Mouse (Mus musculus): ENCODE results near the gene Vangl1.
"Not testable (repeated sequence)": the region's sequence is repeated elsewhere in the genome, so short reads cannot be mapped to it uniquely, and the experiment has no call there.

Vangl1 gene

GRCm38 (mm10) chr3:102203781-102204721 lies at the start of gene Vangl1:
Vangl1 (minus strand) TSS chr3:102204693.
- DNase-seq (ENCODE audit: low spot score in 2 of 2) = no peak

- no peak for DNase-seq (ENCODE audit: low spot score in 2 of 2)
Measured at GRCm38 (mm10) chr3:102253554-102253953, 49.1 kb upstream of the Vangl1 start.

DNA sequence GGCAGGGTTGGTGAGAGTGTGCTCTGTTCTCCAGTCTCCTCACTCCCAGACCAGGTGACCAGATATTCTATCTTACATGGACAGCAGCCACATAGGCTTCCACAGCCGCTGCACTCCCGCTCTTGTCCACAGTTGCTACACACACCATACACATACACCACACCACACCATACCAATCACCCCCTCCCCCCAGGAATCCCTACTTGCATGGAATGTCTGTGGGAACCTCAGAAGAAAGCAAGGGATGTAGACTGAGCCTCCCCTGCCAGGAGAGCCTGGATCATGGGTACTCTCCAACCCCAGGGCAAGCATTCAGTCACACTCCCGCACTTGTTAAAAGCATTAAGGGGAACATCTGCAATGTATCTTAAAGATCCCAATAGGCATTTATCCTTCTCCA lies 48.4 kb upstream of the Vangl1 start:
- no peak for DNase-seq (ENCODE audit: low spot score in 2 of 2)

- no peak for DNase-seq (ENCODE audit: low spot score in 2 of 2)
Measured at GRCm38 (mm10) chr3:102250873-102251272, 46.4 kb upstream of the Vangl1 start.

DNA sequence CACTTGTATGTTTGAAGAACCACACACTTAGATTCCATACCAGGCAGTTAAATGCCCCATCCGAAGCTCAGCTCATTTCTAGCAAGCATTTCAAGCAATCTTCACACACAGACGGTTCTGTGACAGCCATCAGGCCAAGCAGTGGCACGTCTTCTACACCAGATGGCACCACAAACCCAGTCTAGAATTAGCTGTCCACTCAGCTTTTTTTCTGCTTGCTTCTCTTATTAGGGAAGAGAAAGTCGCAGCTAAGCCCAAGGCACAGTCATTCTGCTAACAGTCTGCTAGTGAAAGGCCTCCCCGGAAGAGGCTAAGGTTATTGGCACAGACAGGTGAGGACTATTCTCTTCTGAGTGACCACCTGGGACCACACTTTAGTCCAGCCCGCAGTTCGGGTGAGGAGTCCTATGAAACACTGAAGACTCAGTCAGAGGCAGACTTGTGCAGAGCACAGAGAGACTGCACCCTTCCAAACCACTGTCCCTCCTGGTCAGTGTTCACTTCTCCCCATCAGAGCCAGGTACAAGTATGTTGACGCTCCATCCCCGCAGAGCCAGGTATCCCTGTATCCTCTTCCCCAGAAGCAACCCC lies 45.0 kb upstream of the Vangl1 start:
- no peak for DNase-seq (ENCODE audit: low spot score in 2 of 2)

GRCm38 (mm10) chr3:102244601-102245000 lies 40.1 kb upstream of the Vangl1 start:
- no peak for DNase-seq (ENCODE audit: low spot score in 2 of 2)

DNA sequence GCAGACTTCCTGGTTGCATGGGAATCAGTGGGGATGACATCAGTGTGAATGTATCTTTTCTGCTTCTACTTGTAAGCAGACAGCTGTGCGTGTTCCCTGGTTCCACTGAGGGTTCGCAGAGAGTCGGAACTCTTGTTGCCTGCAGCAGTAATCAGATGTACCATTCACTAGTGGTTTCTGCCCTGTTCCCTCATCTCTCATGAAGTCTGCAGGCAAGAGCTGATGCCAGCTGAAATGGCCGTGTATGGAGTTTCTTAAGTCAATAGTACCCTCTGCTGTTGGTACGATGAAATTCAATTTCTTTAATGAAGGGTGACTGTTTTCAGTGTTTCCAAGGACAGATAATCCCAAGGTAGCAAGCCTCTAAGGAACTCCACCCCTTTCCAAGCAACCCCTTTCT lies 38.4 kb upstream of the Vangl1 start:
- no peak for DNase-seq (ENCODE audit: low spot score in 2 of 2)

DNA sequence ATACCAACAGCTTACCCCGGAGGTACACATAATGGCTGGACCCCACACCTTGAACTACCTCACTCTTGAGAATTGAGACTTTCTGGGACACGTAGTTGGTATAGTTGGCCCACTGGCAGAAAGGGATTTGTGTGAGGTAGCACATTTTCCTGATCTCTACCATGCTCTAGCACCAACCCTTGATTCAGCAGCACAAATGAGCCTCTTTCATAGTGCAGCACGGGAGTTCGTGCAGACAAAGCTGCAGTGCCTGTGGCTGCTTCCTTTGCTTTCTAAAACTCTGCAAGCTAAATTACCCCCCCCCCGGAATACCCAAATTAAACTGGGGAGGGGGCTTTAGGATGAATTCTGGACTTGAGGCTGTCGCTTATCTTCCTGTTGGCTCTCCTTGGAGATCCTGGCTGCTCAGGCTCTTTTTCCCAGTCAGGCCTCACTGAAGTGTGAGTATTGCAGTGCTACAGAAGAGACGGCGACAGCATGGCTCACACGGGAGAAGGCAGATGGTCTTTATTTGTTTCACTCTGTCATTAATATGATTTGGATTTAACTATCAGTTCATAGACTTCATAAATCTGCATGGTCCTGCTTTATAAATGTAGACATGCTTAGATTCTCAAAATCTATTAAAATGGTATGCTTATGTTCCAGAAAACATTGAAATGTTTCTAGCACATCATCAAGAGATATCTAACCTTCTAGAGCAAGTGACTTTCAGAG lies 27.1 kb upstream of the Vangl1 start:
- DNase-seq (ENCODE audit: low spot score in 2 of 2) = no peak

GRCm38 (mm10) chr3:102222756-102223155 lies 18.3 kb upstream of the Vangl1 start:
- DNase-seq (ENCODE audit: low spot score in 2 of 2) = no peak

GRCm38 (mm10) chr3:102218301-102218700 lies 13.8 kb upstream of the Vangl1 start:
- no peak for DNase-seq (ENCODE audit: low spot score in 2 of 2)

- DNase-seq (ENCODE audit: low spot score in 2 of 2) = no peak
Measured at GRCm38 (mm10) chr3:102214736-102215135, 10.2 kb upstream of the Vangl1 start.

- no peak for DNase-seq (ENCODE audit: low spot score in 2 of 2)
Measured at GRCm38 (mm10) chr3:102214299-102214698, 9.8 kb upstream of the Vangl1 start.

GRCm38 (mm10) chr3:102212896-102213295 lies 8.4 kb upstream of the Vangl1 start:
- no peak for DNase-seq (ENCODE audit: low spot score in 2 of 2)

GRCm38 (mm10) chr3:102212336-102212735 lies 7.8 kb upstream of the Vangl1 start:
- DNase-seq (ENCODE audit: low spot score in 2 of 2) = no peak

GRCm38 (mm10) chr3:102211340-102211739 lies 6.8 kb upstream of the Vangl1 start:
- DNase-seq (ENCODE audit: low spot score in 2 of 2) = no peak

DNA sequence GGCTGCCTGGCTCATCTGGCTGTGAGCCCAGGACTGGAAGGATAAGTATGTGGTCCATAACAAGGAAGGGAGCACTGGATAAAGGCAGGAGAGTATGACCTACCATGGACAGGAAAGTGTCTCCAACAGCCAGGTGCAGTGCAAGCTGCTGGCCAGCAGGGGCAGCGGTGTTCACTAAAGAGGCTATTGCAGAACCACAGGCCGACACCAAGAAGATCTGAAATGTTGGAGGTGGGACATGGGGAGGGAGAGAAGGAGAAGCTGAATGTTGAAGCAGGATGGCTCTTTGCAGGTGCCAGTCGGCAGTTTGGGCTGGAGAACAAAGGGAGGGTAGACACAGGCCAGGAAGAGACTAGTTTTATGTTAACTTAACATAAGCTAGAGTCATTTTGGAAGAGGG lies 6.3 kb upstream of the Vangl1 start:
- DNase-seq (ENCODE audit: low spot score in 2 of 2) = no peak

DNA sequence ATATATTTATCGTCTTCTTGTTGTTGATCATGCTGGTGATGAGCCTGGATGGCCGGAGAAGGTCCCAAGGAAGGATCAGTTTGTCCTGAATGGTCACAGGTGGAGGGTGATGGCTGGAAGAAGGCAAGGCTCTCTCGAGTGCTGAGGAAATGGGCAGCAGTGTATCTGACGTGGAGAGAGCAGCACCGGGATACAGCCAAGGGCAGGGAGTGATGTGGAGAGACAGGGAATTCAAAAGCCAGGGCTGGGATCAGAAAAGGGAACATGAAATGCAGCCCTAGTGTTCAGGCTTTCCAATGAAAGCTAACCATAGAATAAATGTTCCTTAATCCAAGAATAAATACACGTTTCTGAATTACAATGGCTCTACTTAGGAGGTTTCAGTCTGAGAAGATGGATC lies 4.4 kb upstream of the Vangl1 start:
- no peak for DNase-seq (ENCODE audit: low spot score in 2 of 2)

DNA sequence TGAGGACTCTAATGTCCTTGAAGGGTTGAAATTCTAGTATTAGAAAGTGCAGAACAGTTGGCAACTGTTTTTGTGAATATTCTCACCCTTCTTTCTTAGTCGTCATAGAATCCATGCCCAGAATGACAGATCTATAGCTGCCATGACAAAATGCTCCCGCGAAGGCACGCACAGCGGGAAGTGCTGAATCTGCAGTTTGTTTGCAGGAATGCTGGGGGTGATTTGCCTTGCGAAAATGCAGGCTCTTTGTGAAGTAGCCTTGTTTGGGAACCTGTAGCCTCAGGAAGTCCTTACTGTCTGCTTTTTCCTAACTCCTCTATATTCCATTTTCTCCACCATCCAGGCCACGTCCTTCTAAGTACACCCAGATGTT lies 951 bp upstream of the Vangl1 start:
- no peak for DNase-seq (ENCODE audit: low spot score in 2 of 2)

DNA sequence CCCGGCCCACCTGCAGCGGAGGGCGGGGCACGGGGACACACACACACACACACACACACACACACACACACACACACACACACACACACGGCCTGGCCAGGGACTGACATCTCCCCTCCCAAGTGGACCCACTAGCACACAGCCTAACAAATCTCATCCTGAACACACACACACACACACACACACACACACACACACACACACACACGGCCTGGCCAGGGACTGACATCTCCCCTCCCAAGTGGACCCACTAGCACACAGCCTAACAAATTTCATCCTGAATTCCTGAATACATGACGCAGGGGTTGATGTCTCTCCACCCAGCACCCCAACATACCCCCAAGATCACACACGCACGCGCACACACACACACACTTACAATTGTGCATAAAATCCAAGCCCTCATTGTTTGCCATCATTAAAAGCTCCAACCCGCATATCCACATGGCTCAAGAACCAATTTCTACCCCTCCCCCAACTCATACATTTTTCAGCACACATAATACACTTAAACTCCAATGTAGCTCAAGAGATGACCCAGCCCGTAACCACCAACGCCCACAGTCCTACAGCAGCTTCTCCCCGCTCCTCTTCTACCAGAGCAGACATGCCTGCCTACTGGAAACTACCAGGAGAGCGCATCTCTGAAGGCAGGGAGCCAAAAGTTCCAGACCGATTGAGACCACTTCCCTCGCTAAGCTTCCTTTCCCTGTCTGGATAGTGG lies 403 bp upstream of the Vangl1 start:
- DNase-seq (ENCODE audit: low spot score in 2 of 2) = not testable (repeated sequence)

DNA sequence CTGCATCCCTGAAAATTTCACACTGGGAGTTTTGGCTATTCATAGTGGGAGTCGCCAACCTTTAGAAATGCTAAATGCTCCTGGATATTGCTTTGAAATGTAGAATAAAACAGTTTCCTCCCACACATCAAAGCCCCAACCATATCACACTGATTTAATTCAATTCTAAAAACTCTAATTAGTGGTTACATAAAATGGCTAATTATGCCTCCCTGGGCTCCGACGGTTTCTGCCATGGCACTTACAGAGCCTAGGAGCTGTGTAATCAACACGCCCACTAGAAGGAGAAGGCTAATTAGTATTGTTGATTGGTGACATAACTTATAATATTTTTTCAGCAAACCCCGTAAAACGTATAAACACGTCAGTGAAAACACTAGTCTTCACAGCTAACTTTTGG lies 1.4 kb downstream of the Vangl1 start:
- no peak for DNase-seq (ENCODE audit: low spot score in 2 of 2)

DNA sequence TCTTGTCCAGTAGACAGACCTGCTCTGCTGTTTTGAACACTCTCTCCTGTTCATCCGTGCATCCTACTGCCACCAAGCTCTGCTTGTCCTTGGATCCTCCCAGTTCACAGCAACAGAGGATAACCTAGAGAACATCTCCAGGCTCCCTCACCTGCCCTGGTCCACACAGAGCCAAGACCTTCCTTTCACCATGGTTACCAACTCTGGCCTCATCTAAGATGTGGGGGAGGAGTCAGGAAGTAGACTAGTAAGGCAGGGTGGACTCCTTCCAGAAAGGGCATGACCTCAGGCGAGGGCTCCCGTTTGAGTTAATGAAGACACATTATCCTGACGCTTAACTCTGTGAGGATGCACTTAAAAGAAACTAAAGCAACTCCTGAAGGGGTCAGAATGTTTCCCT lies 4.5 kb downstream of the Vangl1 start:
- DNase-seq (ENCODE audit: low spot score in 2 of 2) = no peak

GRCm38 (mm10) chr3:102199226-102199625 lies 5.3 kb downstream of the Vangl1 start:
- DNase-seq (ENCODE audit: low spot score in 2 of 2) = no peak

Measured in natural killer cell, adult 2 months (primary cell).